Mouse (Mus musculus) lung, adult 2 months (tissue): Measurements from ENCODE around the gene Tm7sf3.

Experiments used
- CTCF ChIP-seq: fragments of 200-500 bp; IDR thresholded peaks from 2 replicates; pipeline ENCODE4 v1.5.1; 2011; ENCODE audit warnings: mild to moderate bottlenecking, low read length, control low read depth; ENCODE audit not compliant: insufficient read depth
- POLR2A ChIP-seq: fragments of 200-500 bp; IDR thresholded peaks from 2 replicates; pipeline ENCODE4 v1.6.1; 2011; ENCODE audit warnings: low read depth, mild to moderate bottlenecking, control low read depth, low read length, borderline replicate concordance; ENCODE audit errors: extremely low read depth

- TF ChIP-seq CTCF: no peak
- no peak for TF ChIP-seq POLR2A
These were observed 31.1 kb upstream of the Tm7sf3 start for GRCm38 (mm10) chr6:146673696-146674095.
